Mouse (Mus musculus): Measurements from ENCODE around the gene Tubb1. TPM values are rescaled to one million over a fixed set of nuclear protein-coding genes. Genes with fewer than 3 reads are reported as not detected.

Gene Tubb1
- polyA plus RNA-seq, 1 experiment from 2014 or later: 4.9 TPM

GRCm38 (mm10) chr2:174439450-174439838 lies 11.1 kb upstream of the Tubb1 start:
- ATAC-seq (replicated peaks; ENCODE audit: low FRiP score) (no peak), DNase-seq (ENCODE audit: low spot score) (no peak)
- 50% methylated on average over 5 of the region's 5 CpGs for WGBS
- no peak overlapping the region for H3K9ac ChIP-seq (ENCODE audit: low read length)
- H3K36me3 ChIP-seq (ENCODE audit: control insufficient read depth, insufficient read depth, low read length): no peaks in the 10 kb centered on the region
- H3K27ac ChIP-seq (ENCODE audit: low read depth, low read length): no peak overlapping the region
- no peak overlapping the region; the same call in 1 of the 2 replicates for H3K4me2 ChIP-seq (ENCODE audit: low read depth, low read length, severe bottlenecking)
- no peak overlapping the region for H3K4me3 ChIP-seq (ENCODE audit: low read depth, low read length)
- peaks cover 7% of the 10 kb centered on the region for H3K4me1 ChIP-seq (replicated peaks; ENCODE audit: control insufficient read depth, insufficient read depth, low read length)
- H3K27me3 ChIP-seq (ENCODE audit: control insufficient read depth, insufficient read depth, low read length): no peaks in the 10 kb centered on the region
- H3K9me3 ChIP-seq (ENCODE audit: control insufficient read depth, low read length): no peaks in the 10 kb centered on the region

- Histone ChIP-seq H3K9ac (ENCODE audit: low read length) (no peak overlapping the region), H3K27me3 (ENCODE audit: control insufficient read depth, insufficient read depth, low read length) (no peaks in the 10 kb centered on the region), H3K4me2 (ENCODE audit: low read depth, low read length, severe bottlenecking) (no peak overlapping the region), H3K36me3 (ENCODE audit: control insufficient read depth, insufficient read depth, low read length) (no peaks in the 10 kb centered on the region), H3K27ac (ENCODE audit: low read depth, low read length) (no peak overlapping the region), H3K9me3 (ENCODE audit: control insufficient read depth, low read length) (no peaks in the 10 kb centered on the region), H3K4me3 (ENCODE audit: low read depth, low read length) (no peak overlapping the region), H3K4me1 (replicated peaks; ENCODE audit: control insufficient read depth, insufficient read depth, low read length) (peaks cover 7% of the 10 kb centered on the region)
- DNase-seq (ENCODE audit: low spot score): no peak
- ATAC-seq (replicated peaks; ENCODE audit: low FRiP score): no peak
- WGBS: 85% methylated on average over 9 of the region's 9 CpGs
These were observed 10.5 kb upstream of the Tubb1 start for GRCm38 (mm10) chr2:174439961-174440360.

DNA sequence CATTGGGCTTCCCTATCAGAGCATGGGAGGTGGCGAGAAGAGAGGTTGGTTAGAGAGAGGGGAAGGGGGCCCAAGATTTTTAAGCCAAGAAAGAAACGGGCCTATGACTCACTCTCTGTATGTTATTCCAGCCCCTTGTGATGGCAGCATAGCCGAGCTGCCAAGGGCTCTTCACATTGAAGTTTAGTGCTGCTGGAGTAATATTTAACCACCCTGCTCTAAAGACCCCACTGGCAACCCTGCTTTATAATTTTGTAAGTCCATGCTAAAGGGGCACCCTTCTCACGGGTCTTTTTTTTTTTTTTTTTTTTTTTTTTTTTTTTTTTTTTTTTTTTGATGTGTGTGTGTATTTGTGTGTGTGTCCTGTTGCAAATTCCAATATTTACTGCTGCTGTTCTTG lies 8.6 kb upstream of the Tubb1 start:
- Histone ChIP-seq H3K4me1 (replicated peaks; ENCODE audit: control insufficient read depth, insufficient read depth, low read length) (peaks cover 7% of the 10 kb centered on the region), H3K36me3 (ENCODE audit: control insufficient read depth, insufficient read depth, low read length) (no peaks in the 10 kb centered on the region), H3K4me2 (ENCODE audit: low read depth, low read length, severe bottlenecking) (no peak overlapping the region), H3K27ac (ENCODE audit: low read depth, low read length) (no peak overlapping the region), H3K4me3 (ENCODE audit: low read depth, low read length) (no peak overlapping the region), H3K9ac (ENCODE audit: low read length) (no peak overlapping the region), H3K9me3 (ENCODE audit: control insufficient read depth, low read length) (no peaks in the 10 kb centered on the region), H3K27me3 (ENCODE audit: control insufficient read depth, insufficient read depth, low read length) (no peaks in the 10 kb centered on the region)
- ATAC-seq (replicated peaks; ENCODE audit: low FRiP score) (no peak), DNase-seq (ENCODE audit: low spot score) (no peak)
- WGBS: 92% methylated on average over 4 of the region's 4 CpGs

DNA sequence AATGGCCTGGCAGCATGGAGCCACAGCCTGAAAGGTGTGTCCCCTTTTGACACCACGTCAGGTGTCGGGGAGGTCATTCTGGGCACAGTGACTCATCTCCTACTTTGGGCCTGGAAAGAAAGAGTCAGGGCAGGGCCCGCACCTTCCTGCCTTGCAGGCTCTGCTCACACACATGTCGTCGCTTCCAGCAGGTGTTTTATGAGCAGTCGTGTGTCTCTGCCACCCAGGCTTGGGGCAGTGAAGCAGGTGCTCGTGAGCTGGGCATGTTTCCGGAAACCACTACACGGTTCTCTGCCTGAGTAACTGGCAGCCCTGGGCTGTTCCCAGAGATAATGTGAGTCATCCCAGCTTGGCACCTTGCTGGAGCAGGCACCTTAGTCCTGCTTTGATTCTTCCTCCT lies 8.0 kb upstream of the Tubb1 start:
- WGBS: 85% methylated on average over 9 of the region's 9 CpGs
- Histone ChIP-seq H3K27ac (ENCODE audit: low read depth, low read length) (no peak overlapping the region), H3K36me3 (ENCODE audit: control insufficient read depth, insufficient read depth, low read length) (no peaks in the 10 kb centered on the region), H3K27me3 (ENCODE audit: control insufficient read depth, insufficient read depth, low read length) (no peaks in the 10 kb centered on the region), H3K9ac (ENCODE audit: low read length) (no peak overlapping the region), H3K9me3 (ENCODE audit: control insufficient read depth, low read length) (no peaks in the 10 kb centered on the region), H3K4me1 (replicated peaks; ENCODE audit: control insufficient read depth, insufficient read depth, low read length) (peaks cover 9% of the 10 kb centered on the region), H3K4me3 (ENCODE audit: low read depth, low read length) (no peak overlapping the region), H3K4me2 (ENCODE audit: low read depth, low read length, severe bottlenecking) (no peak overlapping the region)
- ATAC-seq (replicated peaks; ENCODE audit: low FRiP score): no peak
- DNase-seq (ENCODE audit: low spot score): no peak

DNA sequence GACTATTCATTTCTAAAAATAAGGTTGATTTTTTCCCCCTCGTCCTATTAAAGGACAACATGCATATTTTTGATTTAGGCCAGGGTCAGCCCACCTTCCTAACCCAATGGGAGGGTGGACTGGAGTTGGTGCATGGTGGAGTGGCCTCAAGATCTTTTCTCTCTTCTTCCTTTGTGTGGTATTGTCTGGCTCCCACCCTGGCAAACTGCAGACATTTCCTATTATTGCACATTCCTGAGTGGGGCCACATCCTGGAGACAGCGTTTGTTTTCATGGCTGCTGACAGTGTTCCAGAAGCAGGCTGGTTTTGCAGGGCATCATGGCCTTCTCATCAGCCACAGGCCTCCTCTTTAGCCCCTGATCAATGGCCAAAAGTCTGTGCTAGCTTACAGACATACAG lies 7.4 kb upstream of the Tubb1 start:
- H3K9ac ChIP-seq (ENCODE audit: low read length): no peak overlapping the region
- no peaks in the 10 kb centered on the region for H3K27me3 ChIP-seq (ENCODE audit: control insufficient read depth, insufficient read depth, low read length)
- H3K9me3 ChIP-seq (ENCODE audit: control insufficient read depth, low read length): no peaks in the 10 kb centered on the region
- no peak for DNase-seq (ENCODE audit: low spot score)
- H3K4me2 ChIP-seq (ENCODE audit: low read depth, low read length, severe bottlenecking): no peak overlapping the region
- H3K27ac ChIP-seq (ENCODE audit: low read depth, low read length): no peak overlapping the region
- H3K36me3 ChIP-seq (ENCODE audit: control insufficient read depth, insufficient read depth, low read length): no peaks in the 10 kb centered on the region
- ATAC-seq (replicated peaks; ENCODE audit: low FRiP score): no peak
- 70% methylated on average over 2 of the region's 2 CpGs for WGBS
- H3K4me1 ChIP-seq (replicated peaks; ENCODE audit: control insufficient read depth, insufficient read depth, low read length): peaks cover 7% of the 10 kb centered on the region
- no peak overlapping the region for H3K4me3 ChIP-seq (ENCODE audit: low read depth, low read length)

DNA sequence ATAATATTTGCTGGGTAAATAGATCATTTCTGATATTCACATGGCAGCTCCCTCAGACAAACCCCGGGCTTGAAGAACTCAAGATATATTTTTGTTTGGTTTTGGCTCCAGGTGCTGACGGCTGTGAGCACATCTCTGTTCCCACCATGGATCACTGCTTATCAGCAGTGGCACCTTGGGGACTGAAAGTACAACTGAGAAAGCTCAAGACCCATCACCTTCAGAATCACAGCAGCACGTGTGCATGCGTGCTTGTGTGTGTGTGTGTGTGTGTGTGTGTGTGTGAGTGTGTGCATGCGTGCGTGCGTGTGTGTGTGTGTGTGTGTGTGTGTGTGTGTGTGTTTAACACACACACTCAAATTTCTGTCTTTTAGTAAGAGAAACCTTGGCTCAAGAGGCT lies 6.1 kb upstream of the Tubb1 start:
- Histone ChIP-seq H3K4me2 (ENCODE audit: low read depth, low read length, severe bottlenecking) (no peak overlapping the region), H3K4me1 (replicated peaks; ENCODE audit: control insufficient read depth, insufficient read depth, low read length) (peaks cover 2% of the 10 kb centered on the region; the same call in 1 of the 2 replicates), H3K27ac (ENCODE audit: low read depth, low read length) (no peak overlapping the region), H3K4me3 (ENCODE audit: low read depth, low read length) (no peak overlapping the region), H3K9me3 (ENCODE audit: control insufficient read depth, low read length) (no peaks in the 10 kb centered on the region), H3K9ac (ENCODE audit: low read length) (no peak overlapping the region), H3K36me3 (ENCODE audit: control insufficient read depth, insufficient read depth, low read length) (no peaks in the 10 kb centered on the region), H3K27me3 (ENCODE audit: control insufficient read depth, insufficient read depth, low read length) (no peaks in the 10 kb centered on the region)
- ATAC-seq (replicated peaks; ENCODE audit: low FRiP score) (no peak), DNase-seq (ENCODE audit: low spot score) (no peak)
- WGBS: 90% methylated on average over 7 of the region's 7 CpGs

- no peak overlapping the region for H3K4me3 ChIP-seq (ENCODE audit: low read depth, low read length)
- H3K9ac ChIP-seq (ENCODE audit: low read length): no peak overlapping the region
- no peak for ATAC-seq (replicated peaks; ENCODE audit: low FRiP score)
- no peak for DNase-seq (ENCODE audit: low spot score)
- H3K4me1 ChIP-seq (replicated peaks; ENCODE audit: control insufficient read depth, insufficient read depth, low read length): peaks cover 2% of the 10 kb centered on the region; the same call in 1 of the 2 replicates
- no peaks in the 10 kb centered on the region for H3K27me3 ChIP-seq (ENCODE audit: control insufficient read depth, insufficient read depth, low read length)
- no peaks in the 10 kb centered on the region for H3K9me3 ChIP-seq (ENCODE audit: control insufficient read depth, low read length)
- 87% methylated on average over 6 of the region's 6 CpGs for WGBS
- no peaks in the 10 kb centered on the region for H3K36me3 ChIP-seq (ENCODE audit: control insufficient read depth, insufficient read depth, low read length)
- H3K4me2 ChIP-seq (ENCODE audit: low read depth, low read length, severe bottlenecking): no peak overlapping the region
- no peak overlapping the region for H3K27ac ChIP-seq (ENCODE audit: low read depth, low read length)
These were observed 5.5 kb upstream of the Tubb1 start for GRCm38 (mm10) chr2:174445018-174445417.

GRCm38 (mm10) chr2:174446492-174446891 lies 4.0 kb upstream of the Tubb1 start:
- Histone ChIP-seq H3K36me3 (ENCODE audit: control insufficient read depth, insufficient read depth, low read length) (no peaks in the 10 kb centered on the region), H3K27ac (ENCODE audit: low read depth, low read length) (no peak overlapping the region)
- 62% methylated on average over 7 of the region's 7 CpGs for WGBS

GRCm38 (mm10) chr2:174446905-174447304 lies 3.6 kb upstream of the Tubb1 start:
- no peak overlapping the region for H3K27ac ChIP-seq (ENCODE audit: low read depth, low read length)
- no peak for ATAC-seq (replicated peaks; ENCODE audit: low FRiP score)
- 58% methylated on average over 8 of the region's 8 CpGs for WGBS

More at GRCm38 (mm10) chr2:174446492-174446891, 4.0 kb upstream of the Tubb1 start:
- H3K9me3 ChIP-seq (ENCODE audit: control insufficient read depth, low read length): no peaks in the 10 kb centered on the region
- DNase-seq (ENCODE audit: low spot score) (no peak), ATAC-seq (replicated peaks; ENCODE audit: low FRiP score) (no peak)
- H3K4me3 ChIP-seq (ENCODE audit: low read depth, low read length): no peak overlapping the region
- H3K4me2 ChIP-seq (ENCODE audit: low read depth, low read length, severe bottlenecking): no peak overlapping the region
- H3K9ac ChIP-seq (ENCODE audit: low read length): no peak overlapping the region
- H3K4me1 ChIP-seq (replicated peaks; ENCODE audit: control insufficient read depth, insufficient read depth, low read length): peaks cover 2% of the 10 kb centered on the region; the same call in 1 of the 2 replicates
- H3K27me3 ChIP-seq (ENCODE audit: control insufficient read depth, insufficient read depth, low read length): no peaks in the 10 kb centered on the region

More at GRCm38 (mm10) chr2:174446905-174447304, 3.6 kb upstream of the Tubb1 start:
- no peaks in the 10 kb centered on the region for H3K27me3 ChIP-seq (ENCODE audit: control insufficient read depth, insufficient read depth, low read length)
- H3K4me1 ChIP-seq (replicated peaks; ENCODE audit: control insufficient read depth, insufficient read depth, low read length): peaks cover 2% of the 10 kb centered on the region; the same call in 1 of the 2 replicates
- no peak for DNase-seq (ENCODE audit: low spot score)
- H3K36me3 ChIP-seq (ENCODE audit: control insufficient read depth, insufficient read depth, low read length): no peaks in the 10 kb centered on the region
- H3K4me3 ChIP-seq (ENCODE audit: low read depth, low read length): no peak overlapping the region
- no peak overlapping the region for H3K4me2 ChIP-seq (ENCODE audit: low read depth, low read length, severe bottlenecking)
- H3K9me3 ChIP-seq (ENCODE audit: control insufficient read depth, low read length): no peaks in the 10 kb centered on the region
- no peak overlapping the region for H3K9ac ChIP-seq (ENCODE audit: low read length)

Data from forebrain, embryonic 11.5 days (tissue).